Mouse (Mus musculus) lung, postnatal 36 days (tissue): ENCODE measurements around the gene Dgcr8.
"Not testable (repeated sequence)": the region's sequence is repeated elsewhere in the genome, so short reads cannot be mapped to it uniquely, and the experiment has no call there.

Experiments used
- DNase-seq: peaks from one replicate; pipeline ENCODE4 v3.0.0; 2022; ENCODE audit warnings: mixed read lengths

The Dgcr8 gene

GRCm38 (mm10) chr16:18289067-18289588 lies at the start of gene Dgcr8:
Dgcr8 (minus strand) TSS chr16:18289246.
- DNase-seq, result peak; percentile 98

DNA sequence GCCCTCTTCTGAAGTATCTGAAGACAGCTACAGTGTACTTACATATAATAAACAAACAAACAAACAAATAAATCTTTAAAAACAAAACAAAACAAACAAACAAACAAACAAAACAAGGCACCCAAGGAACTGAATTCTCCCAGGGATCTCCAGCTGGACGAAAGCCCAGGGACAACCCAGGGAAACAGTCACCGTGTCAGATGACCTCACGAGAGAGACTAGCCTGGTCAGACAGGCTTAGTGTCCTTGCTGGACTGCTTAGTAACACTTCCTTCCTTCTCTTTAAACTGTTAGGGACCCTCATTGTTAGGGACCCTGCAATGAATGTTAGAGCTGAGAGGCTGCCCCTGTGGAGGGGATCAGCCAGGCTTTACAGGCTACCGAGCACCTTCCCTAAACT lies 48.2 kb upstream of the Dgcr8 start:
- DNase-seq, result no peak

GRCm38 (mm10) chr16:18335981-18336380 lies 46.9 kb upstream of the Dgcr8 start:
- DNase-seq, result no peak

GRCm38 (mm10) chr16:18333976-18334375 lies 44.9 kb upstream of the Dgcr8 start:
- DNase-seq, result peak; percentile 46

GRCm38 (mm10) chr16:18328524-18328923 lies 39.5 kb upstream of the Dgcr8 start:
- no peak for DNase-seq

- no peak for DNase-seq
Observed at GRCm38 (mm10) chr16:18327936-18328335, 38.9 kb upstream of the Dgcr8 start.

DNA sequence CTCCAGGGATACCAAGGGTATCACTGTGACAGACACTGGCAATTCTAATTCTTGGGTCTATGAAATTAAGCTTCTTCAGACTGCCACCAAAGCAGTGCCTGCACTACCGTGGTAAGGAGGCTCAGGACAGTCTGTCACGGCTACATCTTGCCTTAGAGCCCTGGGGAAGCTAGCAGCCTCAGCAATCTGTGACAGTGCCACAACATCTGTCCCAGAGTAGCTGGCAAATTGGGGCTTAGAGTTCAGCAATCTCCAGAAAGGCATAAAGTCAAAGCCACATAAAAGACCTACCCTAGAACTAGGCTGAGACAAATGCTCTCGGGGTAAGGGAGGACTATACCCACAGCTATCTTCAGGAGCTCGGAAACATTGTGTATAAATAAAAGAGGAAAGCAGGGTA lies 36.7 kb upstream of the Dgcr8 start:
- DNase-seq, result no peak

GRCm38 (mm10) chr16:18324031-18324430 lies 35.0 kb upstream of the Dgcr8 start:
- DNase-seq, result no peak

- no peak for DNase-seq
Observed at GRCm38 (mm10) chr16:18323460-18323859, 34.4 kb upstream of the Dgcr8 start.

GRCm38 (mm10) chr16:18321443-18321842 lies 32.4 kb upstream of the Dgcr8 start:
- DNase-seq, result no peak

DNA sequence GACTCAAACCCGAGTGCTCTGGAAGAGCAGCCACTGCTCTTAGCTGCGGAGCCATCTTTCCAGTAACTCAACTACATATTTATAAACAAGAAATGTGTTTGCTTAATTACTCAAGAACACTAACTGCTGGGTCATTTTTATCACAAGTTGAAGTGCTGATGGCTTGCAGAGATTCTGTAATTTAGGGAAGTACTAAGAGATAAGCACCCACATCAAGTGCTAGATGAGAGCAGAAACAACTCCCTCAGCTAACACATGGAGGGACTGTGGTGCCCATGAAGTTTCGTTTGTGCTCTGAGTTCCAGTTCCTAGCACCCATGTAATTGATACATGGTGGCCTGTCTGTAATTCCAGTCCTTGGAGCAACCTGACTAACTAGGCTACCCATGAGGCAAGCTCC lies 29.9 kb upstream of the Dgcr8 start:
- DNase-seq, result no peak

- DNase-seq, result no peak
Observed at GRCm38 (mm10) chr16:18308159-18308558, 19.1 kb upstream of the Dgcr8 start.

DNA sequence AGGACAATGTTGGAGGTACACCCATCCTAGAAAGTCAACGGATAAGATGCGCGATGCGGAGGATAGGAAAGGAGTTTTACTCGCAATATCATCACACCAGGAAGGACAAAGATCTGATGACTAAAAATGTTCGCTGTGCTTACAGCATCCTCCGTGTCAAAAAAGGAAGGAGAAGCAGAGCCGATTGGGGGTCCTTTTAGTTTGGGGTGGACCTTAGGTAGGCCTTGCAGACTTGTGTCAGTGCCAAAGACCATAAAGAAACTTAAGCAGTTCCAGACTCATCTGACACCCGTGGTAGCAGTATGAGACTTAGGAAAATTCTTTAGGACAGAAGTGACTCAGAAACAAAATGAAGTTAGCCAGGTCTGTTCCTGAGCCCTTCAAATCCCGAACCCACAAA lies 568 bp upstream of the Dgcr8 start:
- DNase-seq, result not testable (repeated sequence)

- peak; percentile 80 for DNase-seq
Observed at GRCm38 (mm10) chr16:18288581-18289061, 425 bp downstream of the Dgcr8 start.

GRCm38 (mm10) chr16:18288166-18288565 lies 880 bp downstream of the Dgcr8 start:
- DNase-seq, result no peak

- DNase-seq, result no peak
Observed at GRCm38 (mm10) chr16:18275166-18275565, 13.9 kb downstream of the Dgcr8 start.

GRCm38 (mm10) chr16:18268182-18268581 lies 20.9 kb downstream of the Dgcr8 start:
- DNase-seq, result no peak

DNA sequence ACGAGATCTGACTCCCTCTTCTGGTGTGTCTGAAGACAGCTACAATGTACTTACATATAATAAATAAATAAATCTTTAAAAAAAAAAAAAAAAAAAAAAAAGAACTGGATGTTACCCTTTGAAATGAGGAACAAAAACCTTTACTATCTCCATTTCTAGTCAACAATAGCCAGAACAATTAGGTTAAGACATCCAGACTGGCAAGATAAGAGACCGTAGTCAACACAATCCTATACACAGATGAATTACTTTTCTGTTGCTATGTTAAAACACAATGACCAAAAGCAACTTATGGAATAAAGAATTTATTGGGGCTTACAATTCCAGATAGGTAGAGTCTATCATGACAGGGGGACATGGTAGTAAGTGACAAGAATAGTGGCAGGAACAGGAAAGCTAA lies 24.0 kb downstream of the Dgcr8 start:
- no peak for DNase-seq

GRCm38 (mm10) chr16:18258221-18258620 lies 30.8 kb downstream of the Dgcr8 start, which contains the start of gene Gm49776:
Gm49776 (minus strand) TSS chr16:18258321.
- no peak for DNase-seq

DNA sequence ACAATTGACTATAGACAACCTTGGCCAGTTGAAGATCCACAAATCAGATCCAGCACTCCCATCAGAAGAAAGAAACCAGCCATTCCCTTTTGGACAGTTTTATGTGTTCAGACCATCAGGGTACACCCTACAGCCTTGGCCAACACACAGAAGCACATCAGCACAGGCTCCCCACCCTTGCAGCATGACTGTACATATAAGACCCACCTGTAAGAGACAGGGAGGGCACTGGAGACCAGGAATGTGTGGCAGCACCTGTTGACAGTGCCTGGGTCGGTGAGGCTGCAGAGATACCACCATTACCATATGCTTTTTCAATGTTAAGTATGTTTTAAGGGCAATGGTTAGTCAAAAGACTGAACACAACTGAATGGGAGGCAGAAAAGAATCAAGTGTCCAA lies 35.2 kb downstream of the Dgcr8 start:
- no peak for DNase-seq

DNA sequence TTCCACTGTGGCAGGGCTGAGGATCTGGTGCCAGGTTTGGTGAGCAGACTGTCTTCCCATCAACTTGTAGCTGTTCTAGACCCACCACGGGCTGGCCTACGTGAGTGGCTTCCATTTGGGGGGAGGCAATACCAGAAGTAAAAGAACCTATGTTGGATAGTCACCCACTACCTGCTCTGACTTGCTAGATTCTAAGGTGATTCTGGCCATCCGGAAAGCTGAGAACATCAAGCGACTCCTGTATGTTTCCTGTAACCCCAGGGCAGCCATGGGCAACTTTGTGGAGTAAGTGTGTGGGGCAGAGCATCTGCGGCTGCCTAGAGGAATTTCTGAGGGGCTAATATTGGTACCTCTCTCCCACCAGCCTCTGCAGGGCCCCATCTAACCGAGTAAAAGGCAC lies 36.3 kb downstream of the Dgcr8 start:
- no peak for DNase-seq

DNA sequence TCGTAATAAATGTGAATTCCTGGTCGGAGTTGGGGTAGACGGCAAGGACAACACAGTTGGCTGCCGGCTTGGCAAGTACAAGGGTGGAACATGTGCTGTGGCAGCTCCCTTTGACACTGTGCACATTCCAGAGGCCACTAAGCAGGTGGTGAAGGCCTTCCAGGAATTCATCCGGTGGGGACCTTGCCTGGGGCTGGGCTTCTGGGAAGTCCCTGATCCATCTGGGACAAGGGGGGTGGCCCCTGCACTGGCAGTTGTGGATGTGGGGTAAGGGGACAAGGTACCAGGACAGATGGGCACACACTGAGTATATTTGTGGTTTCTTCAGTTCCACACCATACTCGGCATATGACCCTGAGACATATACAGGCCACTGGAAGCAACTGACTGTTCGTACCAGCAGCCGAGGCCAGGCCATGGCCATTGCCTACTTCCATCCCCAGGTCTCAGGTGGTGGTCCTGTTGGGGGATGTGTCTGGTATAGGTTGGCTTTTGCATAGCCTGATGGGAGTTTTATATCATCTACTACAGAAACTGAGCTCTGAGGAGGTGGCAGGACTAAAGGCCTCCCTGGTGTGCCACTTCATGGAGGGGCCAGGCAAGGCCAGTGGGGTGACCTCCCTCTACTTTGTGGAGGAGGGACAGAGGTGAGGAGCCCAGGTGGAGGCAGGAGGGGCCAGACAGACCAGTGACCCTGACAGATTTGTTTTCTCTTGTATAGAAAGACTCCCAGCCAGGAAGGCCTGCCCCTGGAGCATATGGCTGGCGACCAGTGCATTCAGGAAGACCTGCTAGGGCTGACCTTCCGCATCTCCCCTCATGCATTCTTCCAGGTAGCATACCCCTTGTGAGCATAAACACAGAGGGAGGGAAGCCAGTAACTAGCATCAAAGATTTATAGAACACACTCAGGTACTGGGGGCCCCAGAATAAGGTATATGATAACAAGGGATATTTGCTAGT lies 37.9 kb downstream of the Dgcr8 start:
- DNase-seq, result no peak

- DNase-seq, result no peak
Observed at GRCm38 (mm10) chr16:18250231-18250630, 38.8 kb downstream of the Dgcr8 start.

DNA sequence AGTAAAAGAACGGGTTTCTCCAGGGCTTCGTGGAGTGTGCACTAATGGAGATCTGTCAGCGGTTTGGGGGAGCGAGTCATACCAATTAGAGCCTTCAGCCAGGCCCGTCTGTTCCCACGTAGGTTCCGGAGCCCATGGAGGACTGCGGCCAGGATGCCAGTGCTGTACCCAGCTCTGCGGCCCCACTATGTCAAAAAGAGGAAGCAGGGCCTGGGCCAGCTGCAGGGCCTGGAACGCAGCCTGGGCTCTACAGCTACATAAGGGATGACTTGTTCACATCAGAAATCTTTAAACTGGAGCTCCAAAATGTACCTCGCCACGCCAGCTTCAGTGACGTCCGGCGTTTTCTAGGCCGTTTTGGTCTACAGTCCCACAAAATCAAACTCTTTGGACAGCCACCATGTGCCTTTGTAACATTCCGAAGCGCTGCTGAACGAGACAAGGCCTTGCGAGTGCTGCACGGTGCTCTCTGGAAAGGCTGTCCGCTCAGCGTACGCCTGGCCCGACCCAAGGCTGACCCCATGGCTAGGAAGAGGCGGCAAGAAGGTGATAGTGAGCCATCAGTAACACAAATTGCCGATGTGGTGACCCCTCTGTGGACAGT lies 39.6 kb downstream of the Dgcr8 start:
- peak; percentile 59 for DNase-seq
